Mouse (Mus musculus): Measurements from ENCODE around the gene Lgmn. TPM values are rescaled to one million over a fixed set of nuclear protein-coding genes. Genes with fewer than 3 reads are reported as not detected.

The Lgmn gene
- total RNA-seq, 4 experiments from 2014 or later, result 82.8 to 200 (median 127) TPM

- DNase-seq (ENCODE audit: low spot score in 2 of 2), result no peak
These were observed 47.6 kb downstream of the Lgmn start for GRCm38 (mm10) chr12:102391982-102392381.

- no peak for DNase-seq (ENCODE audit: low spot score in 2 of 2)
These were observed 48.5 kb downstream of the Lgmn start for GRCm38 (mm10) chr12:102391109-102391508.

DNA sequence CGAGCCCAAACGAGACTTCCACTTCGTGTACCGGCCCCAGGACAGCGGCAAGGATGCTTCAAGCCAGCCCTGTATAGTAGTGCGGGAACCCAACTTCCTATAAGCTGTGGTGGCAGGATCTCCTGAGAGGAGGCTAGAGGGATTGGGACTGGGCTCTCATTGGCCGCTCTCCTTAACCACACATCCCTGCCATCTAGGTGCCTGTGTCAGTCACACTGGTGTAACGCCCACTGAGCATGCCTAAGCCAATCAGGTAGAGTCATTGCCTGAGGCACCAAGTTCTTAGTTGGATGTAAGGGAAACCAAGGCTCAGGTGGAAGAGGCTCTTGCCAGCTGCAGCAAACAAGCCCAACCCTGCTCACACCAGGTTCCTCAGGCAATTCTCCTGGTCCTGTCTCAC is 49.6 kb downstream of the Lgmn start:
- DNase-seq (ENCODE audit: low spot score in 2 of 2), result no peak

GRCm38 (mm10) chr12:102387219-102387917 is 52.2 kb downstream of the Lgmn start:
- peak; percentile 70 to 91 for DNase-seq (ENCODE audit: low spot score in 2 of 2)

GRCm38 (mm10) chr12:102384819-102385218 is 54.8 kb downstream of the Lgmn start:
- peak in 1 of 2 experiments; percentile 58 for DNase-seq (ENCODE audit: low spot score in 2 of 2)

DNA sequence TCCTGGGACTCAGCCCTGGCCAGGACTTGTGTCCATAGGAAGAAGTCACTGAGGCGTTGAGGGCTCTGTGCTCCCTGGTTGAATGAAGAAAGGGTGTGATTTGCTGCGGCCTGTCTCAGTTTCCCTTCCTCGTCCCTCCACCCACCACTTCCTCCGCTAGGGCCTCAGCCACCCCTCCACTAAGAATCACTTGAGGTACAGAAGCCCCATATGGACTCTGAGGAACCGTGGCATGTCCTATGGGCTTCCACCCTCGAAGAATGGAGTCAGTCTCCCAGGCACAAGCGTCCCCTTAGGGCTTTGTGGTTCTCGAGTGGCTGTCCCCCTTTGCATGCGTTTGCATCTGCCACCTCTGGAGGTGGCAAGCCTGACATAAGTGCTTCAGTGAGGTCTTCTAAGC is 56.3 kb downstream of the Lgmn start:
- DNase-seq (ENCODE audit: low spot score in 2 of 2), result no peak

DNA sequence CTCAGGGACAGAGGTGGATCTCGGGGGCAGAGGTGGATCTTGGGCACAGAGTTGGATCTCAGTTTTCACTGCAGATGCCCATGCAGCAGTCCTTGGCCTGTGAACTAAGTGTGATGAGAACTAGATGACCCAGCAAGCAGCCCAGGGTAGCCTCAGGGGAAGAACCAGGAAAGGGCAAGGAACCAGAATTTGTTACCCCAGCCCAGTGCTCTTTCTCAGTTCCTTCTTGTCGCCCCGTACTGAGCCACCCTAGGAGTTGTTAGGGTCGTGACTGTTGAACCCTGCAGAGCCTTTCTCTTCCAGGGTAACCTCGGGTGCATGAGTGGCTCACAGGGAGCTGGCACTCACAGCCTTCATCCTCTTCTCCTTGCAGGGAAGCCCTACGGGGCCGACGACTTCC is 57.4 kb downstream of the Lgmn start:
- no peak for DNase-seq (ENCODE audit: low spot score in 2 of 2)

DNA sequence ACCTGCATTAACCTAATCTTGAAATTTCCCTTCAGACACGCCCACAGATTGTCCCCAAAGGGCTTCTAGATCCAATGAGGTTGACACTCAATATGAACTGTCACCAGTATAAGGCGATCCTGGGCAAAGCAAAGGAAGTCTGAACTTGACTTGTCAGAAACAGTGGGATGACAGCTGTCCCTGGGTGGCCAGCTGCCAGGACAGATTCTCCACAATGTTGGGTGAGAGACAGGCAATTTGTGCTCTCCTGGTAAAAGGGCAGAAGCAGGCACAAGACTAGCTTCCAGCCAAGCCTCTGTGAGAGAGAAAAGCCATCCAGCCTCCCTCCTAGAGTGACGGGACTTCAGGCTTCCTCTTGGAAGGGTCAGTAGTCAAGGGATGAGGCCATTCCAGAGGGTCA is 67.3 kb downstream of the Lgmn start:
- DNase-seq (ENCODE audit: low spot score in 2 of 2), result no peak

DNA sequence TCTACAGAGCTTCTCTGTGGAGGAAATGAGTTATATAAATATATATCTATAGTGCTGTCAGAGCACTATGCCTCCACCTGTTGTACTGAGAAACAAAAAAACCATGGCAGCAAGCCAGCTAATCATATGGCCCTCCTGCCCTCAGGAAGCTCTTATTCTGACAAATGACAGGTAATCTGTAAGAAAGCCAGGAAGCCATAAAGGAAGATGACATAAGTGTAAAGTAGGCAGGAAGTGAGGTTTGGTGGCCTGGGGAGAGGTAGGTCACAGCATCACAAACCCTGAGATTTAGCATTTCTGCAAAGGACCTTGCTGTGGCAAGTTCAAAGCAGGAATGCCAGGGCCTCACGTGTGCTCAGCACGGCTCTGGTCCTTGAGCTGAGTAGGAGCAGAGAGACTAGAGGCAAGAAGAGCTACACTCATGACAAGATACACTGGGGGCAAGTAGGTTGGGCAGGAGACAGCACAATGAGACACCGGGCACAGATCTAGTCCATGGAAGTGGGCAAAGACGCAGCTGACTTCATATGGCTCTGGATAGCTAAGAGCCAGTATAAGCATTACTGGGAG is 68.6 kb downstream of the Lgmn start:
- no peak for DNase-seq (ENCODE audit: low spot score in 2 of 2)

DNA sequence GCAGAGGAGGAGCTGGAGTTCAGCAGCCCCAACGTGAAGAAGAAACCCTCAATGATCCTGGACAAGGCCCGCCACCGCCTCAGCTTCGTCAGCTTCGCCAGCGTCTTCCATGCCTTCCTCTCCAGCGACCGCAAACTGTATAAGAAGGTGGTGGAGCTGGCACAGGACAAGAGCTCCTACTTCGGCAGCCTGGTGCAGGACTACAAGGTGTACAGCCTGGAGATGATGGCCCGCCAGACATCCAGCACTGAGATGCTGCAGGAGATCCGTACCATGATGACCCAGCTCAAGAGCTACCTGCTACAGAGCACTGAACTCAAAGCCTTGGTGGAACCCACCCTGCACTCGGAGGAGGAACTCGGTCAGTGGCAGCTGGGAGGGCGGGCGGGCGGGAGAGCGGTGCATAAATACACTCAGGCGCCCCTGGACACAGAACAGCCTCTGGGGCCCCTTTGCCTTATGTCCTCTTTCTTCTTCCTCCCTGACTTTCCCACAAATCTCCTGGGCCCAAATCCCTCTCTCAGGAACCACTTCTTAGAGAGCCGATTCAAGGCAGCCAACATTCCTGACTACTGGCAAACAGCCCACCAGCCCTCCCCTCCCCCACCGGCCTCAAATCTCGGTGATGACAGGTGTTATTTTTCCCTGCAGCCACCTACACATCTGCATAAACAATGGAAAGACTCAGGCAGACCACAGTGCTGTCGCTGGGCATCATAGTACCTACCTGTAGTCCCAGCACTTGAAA is 70.0 kb downstream of the Lgmn start:
- DNase-seq (ENCODE audit: low spot score in 2 of 2), result no peak

DNA sequence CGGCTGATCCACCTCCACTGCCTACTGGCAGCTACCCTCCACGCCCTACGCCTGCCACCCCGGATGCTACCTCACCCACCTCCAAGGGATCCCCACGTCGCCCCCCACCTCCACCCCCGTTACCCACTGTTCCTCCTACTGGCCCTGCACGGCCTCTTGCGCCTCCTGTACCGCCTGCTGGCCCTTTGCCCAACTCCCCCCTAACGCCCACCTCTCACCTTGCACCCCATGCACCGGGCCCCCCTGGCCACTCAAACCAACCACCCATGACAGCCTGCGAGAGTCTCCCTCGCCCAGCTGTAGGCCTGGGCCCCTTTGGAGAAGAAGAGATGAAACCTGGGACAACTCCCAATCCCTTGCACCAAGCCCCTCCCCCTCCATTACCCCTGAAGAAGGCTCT is 71.1 kb downstream of the Lgmn start:
- no peak for DNase-seq (ENCODE audit: low spot score in 2 of 2)

GRCm38 (mm10) chr12:102368066-102368465 is 71.5 kb downstream of the Lgmn start:
- DNase-seq (ENCODE audit: low spot score in 2 of 2), result no peak

GRCm38 (mm10) chr12:102367075-102367474 is 72.5 kb downstream of the Lgmn start:
- no peak for DNase-seq (ENCODE audit: low spot score in 2 of 2)

- no peak for DNase-seq (ENCODE audit: low spot score in 2 of 2)
These were observed 73.3 kb downstream of the Lgmn start for GRCm38 (mm10) chr12:102366126-102366816.

- no peak for DNase-seq (ENCODE audit: low spot score in 2 of 2)
These were observed 74.6 kb downstream of the Lgmn start for GRCm38 (mm10) chr12:102365016-102365415.

DNA sequence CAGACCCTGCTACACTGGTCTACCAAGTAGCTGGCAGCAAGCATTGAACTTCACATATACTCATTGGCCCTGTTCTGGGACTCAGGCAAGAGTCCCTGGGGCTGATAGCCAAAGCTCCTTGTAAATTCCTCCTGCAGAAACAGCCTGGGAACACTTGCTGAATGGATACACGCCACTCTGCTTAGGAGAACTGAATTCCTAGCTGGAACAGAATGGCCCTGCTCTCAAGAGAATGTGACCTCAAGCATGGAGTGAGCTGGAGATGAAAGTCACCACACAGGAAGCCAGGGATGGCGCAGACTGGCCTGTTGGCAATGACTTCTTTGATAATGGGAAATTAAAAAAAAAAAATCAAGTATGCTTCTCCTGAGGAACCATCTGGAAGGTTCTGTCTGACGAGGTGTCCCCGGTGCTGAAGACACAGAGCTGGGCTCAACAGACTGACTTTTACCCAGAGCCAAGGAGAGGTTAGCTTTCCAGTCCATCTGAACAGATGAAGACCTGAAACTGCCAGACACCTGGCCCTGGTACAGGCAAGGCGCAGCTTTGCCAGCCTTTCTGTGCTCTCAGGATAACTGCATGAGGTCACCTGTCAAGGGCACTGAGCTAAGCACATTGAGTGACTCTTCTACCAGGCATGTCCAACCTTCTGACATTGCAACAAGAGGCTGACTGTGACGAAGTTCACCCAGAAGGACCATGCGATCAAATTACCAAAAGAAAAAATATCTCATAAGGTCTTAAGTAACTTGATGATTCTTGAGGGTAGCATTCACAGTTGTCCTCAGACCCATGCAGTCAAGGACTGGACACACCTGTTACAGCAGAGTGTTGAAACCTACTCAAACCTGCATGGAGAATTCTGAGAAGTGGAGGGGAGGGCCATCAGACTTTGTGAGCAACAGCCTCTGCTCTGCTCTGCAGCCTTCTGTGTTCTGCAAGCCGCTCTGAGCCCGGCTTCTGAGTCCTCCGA is 78.1 kb downstream of the Lgmn start:
- DNase-seq (ENCODE audit: low spot score in 2 of 2), result no peak

DNA sequence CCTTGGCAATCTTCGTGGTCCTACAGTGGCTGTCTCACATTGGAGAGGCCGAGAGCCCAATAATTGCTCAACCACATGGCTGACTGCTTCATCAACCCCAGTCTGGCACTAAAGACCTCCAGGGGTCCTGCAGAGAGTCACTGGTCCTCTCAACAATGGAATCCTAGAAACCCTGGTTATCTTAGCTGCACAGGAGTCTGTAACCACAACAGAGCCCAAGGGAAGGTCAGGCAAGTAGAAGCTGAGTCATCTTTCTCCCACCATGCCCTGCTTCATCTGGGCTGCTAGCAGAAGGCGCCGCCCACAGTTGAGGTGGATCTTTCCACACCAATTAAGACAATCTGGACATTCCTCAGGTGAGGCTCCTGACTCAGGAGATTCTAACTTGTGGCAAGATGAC is 80.2 kb downstream of the Lgmn start:
- no peak for DNase-seq (ENCODE audit: low spot score in 2 of 2)

DNA sequence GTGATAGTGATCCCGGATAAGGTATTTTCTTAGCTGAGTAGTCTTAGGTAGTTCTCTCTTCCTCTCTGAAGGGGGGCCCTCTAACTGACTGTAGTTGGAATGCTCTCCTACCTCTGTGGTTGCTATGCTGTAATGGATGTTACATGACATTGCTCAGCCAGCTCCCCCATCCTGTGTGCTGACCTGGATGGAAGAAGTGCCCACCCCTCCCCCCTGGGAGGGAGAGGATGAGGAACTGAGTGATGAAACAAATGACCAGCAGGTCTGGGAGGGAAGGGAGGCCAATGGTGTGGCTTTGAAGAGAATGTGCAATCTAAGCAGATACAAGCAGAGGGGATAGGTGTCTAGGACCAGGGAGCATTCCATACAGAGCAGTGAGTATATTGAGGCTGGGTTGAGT is 82.8 kb downstream of the Lgmn start:
- DNase-seq (ENCODE audit: low spot score in 2 of 2), result no peak

- DNase-seq (ENCODE audit: low spot score in 2 of 2), result no peak
These were observed 83.8 kb downstream of the Lgmn start for GRCm38 (mm10) chr12:102355784-102356183.

DNA sequence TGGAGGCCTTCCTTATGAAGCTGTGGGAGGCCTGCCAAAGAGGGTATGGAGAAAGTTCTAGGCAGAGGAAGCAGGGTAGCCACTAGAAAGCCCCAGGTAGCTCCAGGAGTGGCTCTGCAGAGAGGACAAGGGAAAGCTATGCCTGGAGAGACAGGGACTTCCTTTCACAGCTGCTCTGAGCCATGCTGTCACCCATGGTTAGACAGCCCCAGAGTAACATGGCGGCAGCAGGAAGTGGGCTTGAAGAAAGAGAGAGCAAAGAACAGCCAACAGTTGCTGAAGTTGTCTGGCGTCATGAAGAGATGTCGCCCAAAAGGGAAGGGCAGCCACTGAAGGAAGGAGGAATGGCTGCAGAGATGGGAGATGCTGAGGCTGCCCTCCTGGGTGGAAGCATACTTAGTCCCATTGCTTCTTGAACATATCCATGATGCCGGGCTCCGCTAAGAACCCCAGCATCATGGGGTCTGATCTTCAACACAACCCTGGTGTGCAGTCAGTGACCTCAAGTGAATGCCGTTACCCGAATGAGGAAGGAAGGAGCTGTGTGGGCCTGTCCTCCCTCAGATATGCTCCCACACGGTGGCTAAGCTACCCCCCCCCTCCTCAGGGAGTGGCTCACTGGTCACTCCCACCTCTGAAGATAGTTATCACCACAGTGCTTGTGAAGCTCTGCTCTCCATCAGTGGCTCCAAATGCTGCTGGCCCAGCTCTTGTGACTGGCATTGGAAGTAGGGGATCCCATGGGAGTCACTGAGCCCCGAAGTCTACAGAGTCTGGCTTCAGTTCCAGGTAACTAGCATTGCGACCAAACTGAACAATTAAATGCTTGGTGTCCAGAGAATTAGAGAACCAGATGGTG is 85.3 kb downstream of the Lgmn start:
- DNase-seq (ENCODE audit: low spot score in 2 of 2), result no peak

Data from layer of hippocampus, adult 8-10 months (tissue).